Mouse (Mus musculus) myocyte (in vitro differentiated cells): Measurements from ENCODE around the gene Mbnl2. TPM values are rescaled to one million over a fixed set of nuclear protein-coding genes. Genes with fewer than 3 reads are reported as not detected.

ENCODE experiments used
- H3K27me3 ChIP-seq: one replicate; pipeline ENCODE4 v1.6.1; 2011; ENCODE audit not compliant: control insufficient read depth, insufficient read depth, insufficient read length
- H3K36me3 ChIP-seq: one replicate; pipeline ENCODE4 v1.6.1; 2011; ENCODE audit not compliant: control insufficient read depth, insufficient read depth
- H3K4me2 ChIP-seq: one replicate; pipeline ENCODE4 v1.6.1; 2011; ENCODE audit warnings: low read depth, control low read depth
- H3K4me3 ChIP-seq: one replicate; pipeline ENCODE4 v1.5.1; 2011; ENCODE audit warnings: mild to moderate bottlenecking, control low read depth, moderate library complexity
- H3K79me2 ChIP-seq: one replicate; pipeline ENCODE4 v1.6.1; 2011; ENCODE audit not compliant: control insufficient read depth, insufficient read depth
- H3ac ChIP-seq: one replicate; pipeline ENCODE4 v1.6.1; 2011; ENCODE audit not compliant: control insufficient read depth, insufficient read length
- CEBPB ChIP-seq: IDR thresholded peaks from 2 replicates; pipeline ENCODE4 v1.6.1; 2011; ENCODE audit warnings: mild to moderate bottlenecking, moderate library complexity; ENCODE audit not compliant: poor library complexity, insufficient read depth, severe bottlenecking
- E2F4 ChIP-seq: IDR thresholded peaks from one replicate; pipeline ENCODE4 v1.6.1; 2011; ENCODE audit warnings: mild to moderate bottlenecking, control low read depth, moderate library complexity; ENCODE audit not compliant: insufficient read depth
- MAX ChIP-seq: IDR thresholded peaks from one replicate; pipeline ENCODE4 v1.6.1; 2011; ENCODE audit warnings: low read depth, mild to moderate bottlenecking, control low read depth
- MYOD1 ChIP-seq, 3 experiments: IDR thresholded peaks; one replicate each; pipeline ENCODE4 v1.6.1; 2011; ENCODE audit warnings: control low read depth in 2 of 3, low read depth in 2 of 3, mild to moderate bottlenecking in 2 of 3, moderate library complexity in 1 of 3; ENCODE audit not compliant: insufficient read length in 2 of 3, control insufficient read depth in 1 of 3
- MYOG ChIP-seq, 3 experiments: IDR thresholded peaks; one replicate each; pipeline ENCODE4 v1.6.1; 2011; ENCODE audit warnings: control low read depth in 2 of 3, low read depth in 2 of 3, mild to moderate bottlenecking in 2 of 3; ENCODE audit not compliant: insufficient read length in 2 of 3, control insufficient read depth in 1 of 3, insufficient read depth in 1 of 3
- POLR2A ChIP-seq: IDR thresholded peaks from one replicate; pipeline ENCODE4 v1.6.1; 2011; ENCODE audit warnings: low read depth, mild to moderate bottlenecking, control low read depth, moderate library complexity; ENCODE audit not compliant: insufficient read length
- POLR2AphosphoS2 ChIP-seq: IDR thresholded peaks from one replicate; pipeline ENCODE4 v1.6.1; 2011; ENCODE audit warnings: low read depth, control low read depth; ENCODE audit not compliant: insufficient read length
- REST ChIP-seq: IDR thresholded peaks from one replicate; pipeline ENCODE4 v1.6.1; 2011; ENCODE audit warnings: mild to moderate bottlenecking, control low read depth, moderate library complexity; ENCODE audit not compliant: insufficient read depth, insufficient read length
- SRF ChIP-seq: IDR thresholded peaks from one replicate; pipeline ENCODE4 v1.6.1; 2011; ENCODE audit warnings: low read depth; ENCODE audit not compliant: control insufficient read depth, insufficient read length
- TCF12 ChIP-seq: IDR thresholded peaks from one replicate; pipeline ENCODE4 v1.6.1; 2011; ENCODE audit warnings: mild to moderate bottlenecking, control low read depth; ENCODE audit not compliant: poor library complexity, insufficient read depth, severe bottlenecking
- TCF3 ChIP-seq: IDR thresholded peaks from one replicate; pipeline ENCODE4 v1.6.1; 2011; ENCODE audit warnings: low read depth, control low read depth; ENCODE audit not compliant: insufficient read length
- USF1 ChIP-seq: IDR thresholded peaks from one replicate; pipeline ENCODE4 v1.6.1; 2011; ENCODE audit warnings: low read depth, mild to moderate bottlenecking, control low read depth, moderate library complexity
- polyA plus RNA-seq: library from polyadenylated mRNA; unstranded; fragments of >200 nt; fragmentation: generic; extraction: Trizol; gene quantifications from one replicate; pipeline ENCODE4 v1.2.1, GENCODE M21; 2012; ENCODE audit warnings: missing spikeins

Gene Mbnl2
- polyA plus RNA-seq: 38.5 TPM

GRCm38 (mm10) chr14:120275246-120276238 lies at the start of gene Mbnl2:
Gene Mbnl2, plus strand, starts transcription at chr14:120275669.
- Histone ChIP-seq H3K36me3 (no peaks in the 10 kb centered on the region), H3K4me2 (peak within 1 kb of the TSS; percentile 97), H3K79me2 (peaks cover 50% of the 10 kb centered on the region), H3ac (no peak within 1 kb of the TSS), H3K27me3 (no peaks in the 10 kb centered on the region), H3K4me3 (peak within 1 kb of the TSS; percentile 85)
- TF ChIP-seq POLR2A (peak; percentile 71), POLR2AphosphoS2 (peak; percentile 41), MYOD1 (IDR thresholded peaks at IDR 0.05; ENCODE audit: control insufficient read depth in 1 of 3, insufficient read length in 2 of 3, low read depth in 2 of 3) (no peak), TCF3 (no peak), SRF (peak; percentile 5), CEBPB (peak; percentile 64; the same call in 1 of the 2 replicates)

GRCm38 (mm10) chr14:120232076-120232496 lies 43.4 kb upstream of the Mbnl2 start:
- Histone ChIP-seq H3ac (no peak overlapping the region), H3K79me2 (no peaks in the 10 kb centered on the region), H3K4me3 (no peak overlapping the region), H3K36me3 (no peaks in the 10 kb centered on the region), H3K4me2 (no peak overlapping the region), H3K27me3 (no peaks in the 10 kb centered on the region)
- TF ChIP-seq USF1: no peak
- TF ChIP-seq MAX: no peak
- TF ChIP-seq SRF: no peak
- TF ChIP-seq MYOD1 (IDR thresholded peaks at IDR 0.05; ENCODE audit: control insufficient read depth in 1 of 3, insufficient read length in 2 of 3, low read depth in 2 of 3): no peak
- TF ChIP-seq MYOG (IDR thresholded peaks at IDR 0.05; ENCODE audit: control insufficient read depth in 1 of 3, insufficient read depth in 1 of 3, insufficient read length in 2 of 3, low read depth in 2 of 3): no peak
- TF ChIP-seq POLR2AphosphoS2: no peak
- TF ChIP-seq POLR2A: no peak
- no peak for TF ChIP-seq CEBPB
- no peak for TF ChIP-seq TCF12
- TF ChIP-seq REST: no peak
- TF ChIP-seq E2F4: no peak
- TF ChIP-seq TCF3: no peak

- no peak overlapping the region for H3K4me3 ChIP-seq
- H3K27me3 ChIP-seq: no peaks in the 10 kb centered on the region
- TF ChIP-seq CEBPB (no peak), TCF12 (no peak), POLR2AphosphoS2 (no peak), TCF3 (no peak), E2F4 (no peak), SRF (no peak), POLR2A (no peak), USF1 (no peak), REST (no peak), MAX (no peak), MYOG (IDR thresholded peaks at IDR 0.05; ENCODE audit: control insufficient read depth in 1 of 3, insufficient read depth in 1 of 3, insufficient read length in 2 of 3, low read depth in 2 of 3) (no peak), MYOD1 (IDR thresholded peaks at IDR 0.05; ENCODE audit: control insufficient read depth in 1 of 3, insufficient read length in 2 of 3, low read depth in 2 of 3) (no peak)
- H3K36me3 ChIP-seq: no peaks in the 10 kb centered on the region
- no peaks in the 10 kb centered on the region for H3K79me2 ChIP-seq
- no peak overlapping the region for H3ac ChIP-seq
- H3K4me2 ChIP-seq: no peak overlapping the region
Measured at GRCm38 (mm10) chr14:120235610-120236009, 39.9 kb upstream of the Mbnl2 start.

- H3K27me3 ChIP-seq: no peaks in the 10 kb centered on the region
- no peak overlapping the region for H3ac ChIP-seq
- no peak for TF ChIP-seq POLR2A
- no peak for TF ChIP-seq MAX
- H3K4me2 ChIP-seq: no peak overlapping the region
- no peak overlapping the region for H3K4me3 ChIP-seq
- no peaks in the 10 kb centered on the region for H3K36me3 ChIP-seq
- no peaks in the 10 kb centered on the region for H3K79me2 ChIP-seq
Measured at GRCm38 (mm10) chr14:120238501-120238900, 37.0 kb upstream of the Mbnl2 start.

- Histone ChIP-seq H3K79me2 (no peaks in the 10 kb centered on the region), H3K27me3 (no peaks in the 10 kb centered on the region), H3K4me2 (no peak overlapping the region), H3K4me3 (no peak overlapping the region), H3ac (no peak overlapping the region), H3K36me3 (no peaks in the 10 kb centered on the region)
- TF ChIP-seq CEBPB (no peak), SRF (no peak), POLR2AphosphoS2 (no peak), E2F4 (no peak), MYOD1 (IDR thresholded peaks at IDR 0.05; ENCODE audit: control insufficient read depth in 1 of 3, insufficient read length in 2 of 3, low read depth in 2 of 3) (no peak), MYOG (IDR thresholded peaks at IDR 0.05; ENCODE audit: control insufficient read depth in 1 of 3, insufficient read depth in 1 of 3, insufficient read length in 2 of 3, low read depth in 2 of 3) (no peak)
Measured at GRCm38 (mm10) chr14:120240209-120240608, 35.3 kb upstream of the Mbnl2 start.
